Mouse (Mus musculus) hindbrain, postnatal 0 days (tissue): ENCODE measurements around the gene Lonrf2. TPM values are rescaled to one million over a fixed set of nuclear protein-coding genes. Genes with fewer than 3 reads are reported as not detected.

ENCODE experiments used
- ATAC-seq: fragments of 200-750 bp; cut with Nextera tagmentation; 2 replicates; pipeline ENCODE4 v1.8.0; 2017; ENCODE audit warnings: mild to moderate bottlenecking, moderate TSS enrichment, moderate library complexity
- DNase-seq: peaks from one replicate; pipeline ENCODE4 v3.0.0-alpha.2; 2015; ENCODE audit warnings: low spot score
- H3K27ac ChIP-seq: fragments of 300-500 bp; sonication (generic); 2 replicates; pipeline ENCODE4 v1.5.1; 2014; ENCODE audit warnings: mild to moderate bottlenecking
- H3K27me3 ChIP-seq: fragments of 300-500 bp; sonication (generic); 2 replicates; pipeline ENCODE4 v1.6.1; 2014; ENCODE audit warnings: low read length, mixed read lengths; ENCODE audit not compliant: insufficient read depth
- H3K36me3 ChIP-seq: fragments of 300-500 bp; sonication (generic); 2 replicates; pipeline ENCODE4 v1.6.1; 2014; ENCODE audit warnings: low read length, mixed read lengths; ENCODE audit not compliant: insufficient read depth
- H3K4me1 ChIP-seq: fragments of 300-500 bp; sonication (generic); 2 replicates; pipeline ENCODE4 v1.6.1; 2014; ENCODE audit warnings: antibody characterized with exemption, low read length, mixed read lengths; ENCODE audit not compliant: insufficient read depth
- H3K4me2 ChIP-seq: fragments of 300-500 bp; sonication (generic); 2 replicates; pipeline ENCODE4 v1.6.1; 2014; ENCODE audit warnings: low read depth, mild to moderate bottlenecking, low read length, moderate library complexity, mixed read lengths
- H3K4me3 ChIP-seq: fragments of 300-500 bp; sonication (generic); 2 replicates; pipeline ENCODE4 v1.5.1; 2014; ENCODE audit warnings: low read length
- H3K9ac ChIP-seq: fragments of 300-500 bp; sonication (generic); replicated peaks from 2 replicates; pipeline ENCODE4 v1.6.1; 2014; ENCODE audit warnings: mild to moderate bottlenecking, low read length, moderate library complexity, mixed read lengths
- H3K9me3 ChIP-seq: fragments of 300-500 bp; sonication (generic); 2 replicates; pipeline ENCODE4 v1.6.1; 2016; ENCODE audit warnings: low read length, mixed read lengths
- CTCF ChIP-seq: IDR thresholded peaks from 2 replicates; pipeline ENCODE4 v1.5.1; 2016; ENCODE audit warnings: antibody characterized with exemption, control low read depth, low read depth
- WGBS: fragments of 180-500 bp; shearing (Covaris S2); extraction: QIAGEN DNeasy Blood & Tissue Kit; methylation state at CpG from one replicate; pipeline ENCODE4 v1.1.7; 2014; 5-methylcytosine and 5-hydroxymethylcytosine counted together
- polyA plus RNA-seq: library from polyadenylated mRNA; unstranded; fragments of >200 nt; fragmentation: Nextera tagmentation; extraction: Ambion mirVana; gene quantifications from 2 replicates; pipeline ENCODE4 v1.2.1, GENCODE M21; 2015
- total RNA-seq: library from RNA; depleted of rRNA; stranded (reverse); fragments of >200 nt; gene quantifications from 2 replicates; pipeline ENCODE4 v1.2.3, GENCODE M21; 2014

Lonrf2 gene
- total and polyA plus RNA-seq, 2 experiments from 2014 or later, result 21.9 to 116 TPM

DNA sequence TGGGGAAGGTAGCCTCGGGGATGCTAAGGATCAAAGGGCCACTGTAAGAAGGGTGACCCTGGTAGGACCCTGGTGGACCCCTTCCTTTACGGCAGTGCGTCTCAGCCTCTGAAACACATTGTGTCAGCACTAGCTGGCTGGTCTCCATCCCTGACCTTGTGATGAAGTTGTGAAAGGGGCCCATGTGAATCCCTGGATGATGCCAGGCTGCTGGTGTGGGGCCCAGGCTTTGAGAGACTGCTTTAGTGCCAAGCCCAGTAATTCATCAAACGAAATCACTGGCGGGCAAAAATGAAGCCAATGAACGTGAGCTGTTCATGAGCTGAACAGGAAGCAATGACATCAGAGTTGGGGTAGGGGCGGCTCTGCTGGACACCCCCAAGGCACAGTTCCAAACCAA is 50.2 kb downstream of the Lonrf2 start:
- H3K4me3 ChIP-seq, result no peak overlapping the region
- H3K4me2 ChIP-seq, result no peak overlapping the region
- ATAC-seq, result peak; percentile 44
- 0 out of 2 replicates have a peak, but pooled peaks cover 6% of the 10 kb centered on the region for H3K36me3 ChIP-seq
- no peak overlapping the region for H3K27ac ChIP-seq
- 41% methylated on average over 7 of the region's 7 CpGs for WGBS
- no peak for TF ChIP-seq CTCF
- peak; percentile 55 for DNase-seq
- no peak overlapping the region for H3K9ac ChIP-seq
- peaks cover 5% of the 10 kb centered on the region; the same call in 1 of the 2 replicates for H3K4me1 ChIP-seq
- H3K27me3 ChIP-seq, result no peaks in the 10 kb centered on the region
- H3K9me3 ChIP-seq, result no peaks in the 10 kb centered on the region

DNA sequence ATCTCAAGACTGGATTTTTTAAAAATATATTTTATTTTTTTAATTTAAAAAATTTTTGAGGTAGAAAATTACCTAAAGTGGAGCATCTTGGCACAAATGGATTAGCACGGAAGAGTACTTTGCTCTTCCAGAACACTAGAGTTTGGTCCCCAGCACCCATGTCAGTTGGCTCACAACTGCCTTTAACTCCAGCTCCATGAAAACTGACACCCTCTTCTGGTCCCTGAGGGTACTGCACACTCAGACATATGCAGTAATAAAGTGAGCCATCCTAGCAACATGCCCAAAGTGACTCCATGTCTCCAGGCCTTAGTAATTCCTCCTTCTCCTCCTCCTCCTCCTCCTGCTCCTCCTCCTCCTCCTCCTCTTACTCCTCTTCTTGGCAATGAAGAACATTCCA is 58.2 kb downstream of the Lonrf2 start:
- Histone ChIP-seq H3K27ac (no peak overlapping the region), H3K4me1 (no peaks in the 10 kb centered on the region), H3K4me3 (no peak overlapping the region), H3K9me3 (no peaks in the 10 kb centered on the region), H3K9ac (no peak overlapping the region), H3K36me3 (no peaks in the 10 kb centered on the region), H3K4me2 (no peak overlapping the region), H3K27me3 (no peaks in the 10 kb centered on the region)
- no peak for DNase-seq
- peak; percentile 25; the same call in 1 of the 2 replicates for TF ChIP-seq CTCF
- no peak for ATAC-seq
- WGBS, result 96% methylated on average over 1 of the region's 1 CpGs

DNA sequence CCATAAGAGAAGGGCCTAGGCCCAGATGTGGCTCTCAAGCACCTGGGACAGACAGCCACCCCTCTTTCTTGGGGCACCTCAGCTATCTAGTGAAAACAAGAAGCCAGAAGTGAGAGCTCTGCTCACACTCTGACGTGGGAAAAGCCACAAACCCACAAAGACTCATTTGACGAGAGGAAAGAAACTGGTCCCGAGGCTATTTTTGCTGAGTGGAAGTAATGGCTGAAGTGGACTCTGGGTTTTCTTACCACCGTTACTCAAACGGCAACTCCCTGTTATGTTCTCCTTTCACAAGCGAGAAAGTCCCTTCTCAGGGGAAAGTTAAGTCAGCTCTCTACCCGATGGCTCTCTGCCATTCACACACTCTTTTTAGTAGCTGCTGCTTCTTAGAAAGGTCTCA is 59.0 kb downstream of the Lonrf2 start:
- H3K4me3 ChIP-seq, result no peak overlapping the region
- 76% methylated on average over 7 of the region's 7 CpGs for WGBS
- H3K27ac ChIP-seq, result no peak overlapping the region
- H3K4me2 ChIP-seq, result no peak overlapping the region
- H3K27me3 ChIP-seq, result no peaks in the 10 kb centered on the region
- H3K9me3 ChIP-seq, result 0 out of 2 replicates have a peak, but pooled peaks cover 2% of the 10 kb centered on the region
- no peak for DNase-seq
- no peaks in the 10 kb centered on the region for H3K36me3 ChIP-seq
- TF ChIP-seq CTCF, result no peak
- no peak for ATAC-seq
- H3K4me1 ChIP-seq, result no peaks in the 10 kb centered on the region
- no peak overlapping the region for H3K9ac ChIP-seq

DNA sequence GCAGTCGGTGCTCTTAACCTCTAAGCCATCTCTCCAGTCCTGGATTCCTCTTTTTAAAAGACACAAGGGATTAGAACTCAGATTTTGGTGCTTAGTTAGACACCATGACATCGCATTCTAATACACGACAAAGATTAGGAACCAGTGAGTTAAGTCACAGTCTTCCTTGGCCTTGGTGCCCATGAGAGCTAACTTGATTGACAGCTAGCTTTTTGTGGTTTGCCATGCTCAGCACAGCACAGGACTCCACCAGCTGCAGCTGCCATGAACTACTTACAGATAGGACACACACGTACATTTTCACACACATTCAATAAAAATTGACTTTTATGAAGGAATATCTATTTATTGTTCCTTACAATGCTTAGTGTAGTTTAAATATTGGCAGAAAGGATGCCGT is 60.8 kb downstream of the Lonrf2 start:
- H3K36me3 ChIP-seq, result no peaks in the 10 kb centered on the region
- H3K27me3 ChIP-seq, result no peaks in the 10 kb centered on the region
- 0 out of 2 replicates have a peak, but pooled peaks cover 2% of the 10 kb centered on the region for H3K9me3 ChIP-seq
- no peak overlapping the region for H3K27ac ChIP-seq
- no peak overlapping the region for H3K9ac ChIP-seq
- ATAC-seq, result no peak
- no peaks in the 10 kb centered on the region for H3K4me1 ChIP-seq
- H3K4me3 ChIP-seq, result no peak overlapping the region
- DNase-seq, result no peak
- 88% methylated on average over 5 of the region's 5 CpGs for WGBS
- TF ChIP-seq CTCF, result no peak
- no peak overlapping the region for H3K4me2 ChIP-seq

DNA sequence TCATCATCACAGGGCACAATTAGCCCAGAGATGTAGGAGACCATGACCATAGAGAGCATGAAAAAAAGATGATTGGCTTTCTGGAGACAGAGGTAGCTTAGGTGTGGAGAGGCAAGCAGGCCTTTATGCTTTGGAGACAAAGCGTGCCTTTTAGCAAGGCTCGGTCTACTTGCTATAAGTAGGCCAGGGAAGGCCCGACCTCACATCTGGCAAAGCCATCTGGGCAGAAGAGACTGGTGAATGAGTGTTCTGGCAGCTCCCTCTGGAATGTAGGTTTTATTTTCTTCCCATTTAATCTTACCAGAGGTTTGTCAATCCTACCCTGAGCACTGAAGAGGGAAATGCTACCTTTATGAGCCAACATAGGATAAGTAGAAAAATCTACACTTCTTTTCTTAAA is 65.8 kb downstream of the Lonrf2 start:
- no peaks in the 10 kb centered on the region for H3K27me3 ChIP-seq
- H3K4me1 ChIP-seq, result no peaks in the 10 kb centered on the region
- H3K9ac ChIP-seq, result no peak overlapping the region
- DNase-seq (no peak), ATAC-seq (no peak)
- no peak overlapping the region for H3K4me2 ChIP-seq
- H3K36me3 ChIP-seq, result no peaks in the 10 kb centered on the region
- TF ChIP-seq CTCF, result no peak
- H3K27ac ChIP-seq, result no peak overlapping the region
- H3K4me3 ChIP-seq, result no peak overlapping the region
- 74% methylated on average over 3 of the region's 3 CpGs for WGBS
- H3K9me3 ChIP-seq, result 0 out of 2 replicates have a peak, but pooled peaks cover 2% of the 10 kb centered on the region

DNA sequence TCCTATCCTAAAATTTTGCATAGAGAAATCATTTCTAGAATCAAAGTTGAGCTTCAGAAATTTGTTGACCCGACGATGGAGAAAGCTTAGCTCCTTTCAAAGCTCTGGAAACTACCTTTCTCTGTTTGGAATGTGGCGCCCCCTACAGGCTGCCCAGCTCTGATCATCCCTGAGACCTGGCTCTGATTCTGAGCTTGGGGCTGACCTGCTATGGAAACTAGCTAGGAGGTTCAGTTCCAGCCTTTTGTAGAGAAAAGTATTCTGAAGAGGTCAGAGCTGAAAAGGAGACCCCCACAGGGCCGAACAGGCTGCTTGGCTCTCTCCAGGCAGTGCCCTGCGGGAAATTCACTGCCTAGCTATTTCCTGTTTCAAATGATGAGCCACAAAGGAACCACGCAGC is 66.6 kb downstream of the Lonrf2 start:
- Histone ChIP-seq H3K27me3 (no peaks in the 10 kb centered on the region), H3K27ac (no peak overlapping the region), H3K4me3 (no peak overlapping the region), H3K9ac (no peak overlapping the region), H3K9me3 (0 out of 2 replicates have a peak, but pooled peaks cover 2% of the 10 kb centered on the region), H3K4me1 (0 out of 2 replicates have a peak, but pooled peaks cover 3% of the 10 kb centered on the region), H3K4me2 (no peak overlapping the region), H3K36me3 (no peaks in the 10 kb centered on the region)
- ATAC-seq (no peak; the same call in 1 of the 2 replicates), DNase-seq (peak; percentile 78)
- 16% methylated on average over 6 of the region's 6 CpGs for WGBS
- peak; percentile 72 for TF ChIP-seq CTCF

DNA sequence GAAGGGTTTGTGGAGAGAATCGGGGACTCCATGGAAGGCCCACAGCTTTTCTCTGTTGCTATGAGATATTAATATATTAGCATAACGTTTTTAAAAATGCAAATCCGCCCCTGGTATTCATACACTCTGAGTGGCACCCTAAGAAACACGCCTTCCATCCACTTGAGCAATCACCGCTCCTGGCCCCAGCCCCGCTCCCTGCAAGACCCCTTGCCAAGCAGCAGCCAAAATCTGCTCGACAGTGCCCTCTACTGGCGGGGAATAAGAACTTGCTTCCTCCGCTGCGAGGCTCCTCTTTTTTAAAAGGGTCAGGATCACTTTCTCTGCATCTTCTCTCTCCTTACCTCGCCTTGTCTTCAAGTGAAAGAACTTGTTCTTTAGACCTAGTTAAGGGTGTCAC is 68.7 kb downstream of the Lonrf2 start:
- DNase-seq (peak; percentile 93), ATAC-seq (peak; percentile 65; the same call in 1 of the 2 replicates)
- peak; percentile 88 for TF ChIP-seq CTCF
- Histone ChIP-seq H3K4me3 (no peak overlapping the region), H3K9ac (no peak overlapping the region), H3K9me3 (no peaks in the 10 kb centered on the region), H3K27ac (no peak overlapping the region), H3K4me2 (no peak overlapping the region), H3K4me1 (0 out of 2 replicates have a peak, but pooled peaks cover 5% of the 10 kb centered on the region), H3K27me3 (no peaks in the 10 kb centered on the region), H3K36me3 (no peaks in the 10 kb centered on the region)
- WGBS, result 14% methylated on average over 11 of the region's 11 CpGs
